Mouse (Mus musculus): Measurements from ENCODE around the gene Rab24. TPM values are rescaled to one million over a fixed set of nuclear protein-coding genes. Genes with fewer than 3 reads are reported as not detected.

The Rab24 gene
- polyA plus RNA-seq, 1 experiment from 2014 or later: 79.7 TPM

- no peak overlapping the region for H3K27ac ChIP-seq (replicated peaks)
- H3K9ac ChIP-seq (ENCODE audit: low read length): no peak overlapping the region
- DNase-seq (ENCODE audit: low spot score) (peak; percentile 69), ATAC-seq (ENCODE audit: low FRiP score, low TSS enrichment) (peak; percentile 94)
- WGBS: 20% methylated on average over 2 of the region's 2 CpGs
- H3K27me3 ChIP-seq (ENCODE audit: control insufficient read depth, insufficient read depth, low read length): no peaks in the 10 kb centered on the region
- no peaks in the 10 kb centered on the region for H3K4me1 ChIP-seq (replicated peaks; ENCODE audit: control insufficient read depth, insufficient read depth)
- no peaks in the 10 kb centered on the region for H3K9me3 ChIP-seq (ENCODE audit: control insufficient read depth, low read length)
- H3K4me3 ChIP-seq (ENCODE audit: low read depth, low read length): no peak overlapping the region
- no peak overlapping the region for H3K4me2 ChIP-seq (replicated peaks; ENCODE audit: low read depth)
- TF ChIP-seq EP300 (optimal IDR thresholded peaks at IDR 0.05) (no peak), CTCF (IDR thresholded peaks at IDR 0.05; ENCODE audit: low read depth) (no peak)
- H3K36me3 ChIP-seq (ENCODE audit: control insufficient read depth, insufficient read depth, low read length): no peaks in the 10 kb centered on the region
These were observed 17.5 kb upstream of the Rab24 start for GRCm38 (mm10) chr13:55339259-55339658.

GRCm38 (mm10) chr13:55338131-55339054, 16.6 kb upstream of the Rab24 start:
- Histone ChIP-seq H3K36me3 (ENCODE audit: control insufficient read depth, insufficient read depth, low read length) (no peaks in the 10 kb centered on the region), H3K4me1 (replicated peaks; ENCODE audit: control insufficient read depth, insufficient read depth) (no peaks in the 10 kb centered on the region), H3K9me3 (ENCODE audit: control insufficient read depth, low read length) (no peaks in the 10 kb centered on the region), H3K9ac (ENCODE audit: low read length) (no peak overlapping the region), H3K4me2 (replicated peaks; ENCODE audit: low read depth) (no peak overlapping the region), H3K27me3 (ENCODE audit: control insufficient read depth, insufficient read depth, low read length) (no peaks in the 10 kb centered on the region), H3K27ac (replicated peaks) (no peak overlapping the region), H3K4me3 (ENCODE audit: low read depth, low read length) (no peak overlapping the region)
- DNase-seq (ENCODE audit: low spot score) (no peak), ATAC-seq (ENCODE audit: low FRiP score, low TSS enrichment) (no peak)
- TF ChIP-seq CTCF (IDR thresholded peaks at IDR 0.05; ENCODE audit: low read depth) (no peak), EP300 (optimal IDR thresholded peaks at IDR 0.05) (no peak)
- 56% methylated on average over 12 of the region's 12 CpGs for WGBS

GRCm38 (mm10) chr13:55337341-55337975, 15.7 kb upstream of the Rab24 start:
- Histone ChIP-seq H3K9me3 (ENCODE audit: control insufficient read depth, low read length) (no peaks in the 10 kb centered on the region), H3K4me2 (replicated peaks; ENCODE audit: low read depth) (no peak overlapping the region), H3K9ac (ENCODE audit: low read length) (no peak overlapping the region), H3K4me3 (ENCODE audit: low read depth, low read length) (no peak overlapping the region), H3K4me1 (replicated peaks; ENCODE audit: control insufficient read depth, insufficient read depth) (no peaks in the 10 kb centered on the region), H3K27me3 (ENCODE audit: control insufficient read depth, insufficient read depth, low read length) (no peaks in the 10 kb centered on the region), H3K36me3 (ENCODE audit: control insufficient read depth, insufficient read depth, low read length) (no peaks in the 10 kb centered on the region), H3K27ac (replicated peaks) (no peak overlapping the region)
- DNase-seq (ENCODE audit: low spot score) (no peak), ATAC-seq (ENCODE audit: low FRiP score, low TSS enrichment) (no peak)
- WGBS: 71% methylated on average over 10 of the region's 10 CpGs
- TF ChIP-seq EP300 (optimal IDR thresholded peaks at IDR 0.05): no peak
- no peak for TF ChIP-seq CTCF (IDR thresholded peaks at IDR 0.05; ENCODE audit: low read depth)

- Histone ChIP-seq H3K4me2 (replicated peaks; ENCODE audit: low read depth) (no peak overlapping the region), H3K27ac (replicated peaks) (no peak overlapping the region), H3K4me3 (ENCODE audit: low read depth, low read length) (no peak overlapping the region), H3K27me3 (ENCODE audit: control insufficient read depth, insufficient read depth, low read length) (no peaks in the 10 kb centered on the region), H3K36me3 (ENCODE audit: control insufficient read depth, insufficient read depth, low read length) (no peaks in the 10 kb centered on the region), H3K9ac (ENCODE audit: low read length) (no peak overlapping the region), H3K9me3 (ENCODE audit: control insufficient read depth, low read length) (no peaks in the 10 kb centered on the region), H3K4me1 (replicated peaks; ENCODE audit: control insufficient read depth, insufficient read depth) (no peaks in the 10 kb centered on the region)
- TF ChIP-seq EP300 (optimal IDR thresholded peaks at IDR 0.05): no peak
- no peak for TF ChIP-seq CTCF (IDR thresholded peaks at IDR 0.05; ENCODE audit: low read depth)
- 81% methylated on average over 4 of the region's 4 CpGs for WGBS
- ATAC-seq (ENCODE audit: low FRiP score, low TSS enrichment) (no peak), DNase-seq (ENCODE audit: low spot score) (no peak)
These were observed 14.0 kb upstream of the Rab24 start for GRCm38 (mm10) chr13:55335701-55336100.

- WGBS: 91% methylated on average over 3 of the region's 3 CpGs
- Histone ChIP-seq H3K4me1 (replicated peaks; ENCODE audit: control insufficient read depth, insufficient read depth) (peaks cover 10% of the 10 kb centered on the region; the same call in 1 of the 2 replicates), H3K36me3 (ENCODE audit: control insufficient read depth, insufficient read depth, low read length) (no peaks in the 10 kb centered on the region), H3K9ac (ENCODE audit: low read length) (no peak overlapping the region), H3K4me3 (ENCODE audit: low read depth, low read length) (no peak overlapping the region), H3K27me3 (ENCODE audit: control insufficient read depth, insufficient read depth, low read length) (no peaks in the 10 kb centered on the region), H3K4me2 (replicated peaks; ENCODE audit: low read depth) (no peak overlapping the region), H3K9me3 (ENCODE audit: control insufficient read depth, low read length) (no peaks in the 10 kb centered on the region), H3K27ac (replicated peaks) (no peak overlapping the region)
- DNase-seq (ENCODE audit: low spot score) (no peak), ATAC-seq (ENCODE audit: low FRiP score, low TSS enrichment) (no peak)
- TF ChIP-seq EP300 (optimal IDR thresholded peaks at IDR 0.05): no peak
- no peak for TF ChIP-seq CTCF (IDR thresholded peaks at IDR 0.05; ENCODE audit: low read depth)
These were observed 10.6 kb upstream of the Rab24 start for GRCm38 (mm10) chr13:55332331-55332730.
